Mouse (Mus musculus): ENCODE results near the gene Scn4a. TPM values are rescaled to one million over a fixed set of nuclear protein-coding genes. Genes with fewer than 3 reads are reported as not detected.

Scn4a gene
- polyA plus RNA-seq, 1 experiment = not detected

DNA sequence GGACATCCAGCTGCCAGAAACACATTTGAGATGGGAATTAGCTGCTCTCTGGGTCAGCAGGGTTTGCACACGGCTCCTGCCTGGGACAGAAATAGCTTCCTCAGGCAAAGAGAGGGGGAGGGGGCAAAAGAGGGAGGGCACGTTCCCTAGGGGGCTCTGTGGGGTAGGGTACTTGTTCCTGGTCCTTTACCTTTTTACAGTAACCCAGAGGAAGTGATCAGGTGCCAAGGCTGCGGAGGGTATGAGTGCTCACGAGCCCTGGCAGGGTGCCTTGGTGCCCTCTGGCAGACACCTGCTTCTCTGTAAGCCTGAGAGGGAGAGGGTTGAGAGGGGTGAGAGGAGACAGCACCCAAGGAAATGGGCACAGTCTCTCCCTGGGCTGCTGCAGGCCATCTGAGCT lies 20.6 kb downstream of the Scn4a start:
- TF ChIP-seq GATA1 (IDR thresholded peaks at IDR 0.05; ENCODE audit: low read length) = no peak

DNA sequence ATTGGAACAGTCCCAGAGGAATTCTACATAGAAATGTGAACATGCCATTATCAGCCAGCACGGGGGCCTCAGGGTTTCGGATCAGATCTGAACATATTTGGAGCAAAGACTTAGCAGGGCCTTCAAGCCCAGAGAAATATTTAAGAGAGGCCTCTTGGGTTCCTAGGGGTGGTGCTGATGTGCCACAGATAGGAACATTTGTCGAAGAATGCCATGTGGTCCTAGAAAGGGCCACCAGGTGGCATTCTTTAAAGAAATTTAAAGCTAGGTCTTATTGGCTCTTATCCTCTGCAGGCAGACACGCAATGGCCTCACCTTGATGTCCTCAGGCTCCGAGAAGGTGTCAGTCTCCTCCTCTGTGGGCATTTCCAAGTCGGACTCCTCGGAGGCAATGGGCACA lies 23.4 kb downstream of the Scn4a start:
- no peak for TF ChIP-seq GATA1 (IDR thresholded peaks at IDR 0.05; ENCODE audit: low read length)

DNA sequence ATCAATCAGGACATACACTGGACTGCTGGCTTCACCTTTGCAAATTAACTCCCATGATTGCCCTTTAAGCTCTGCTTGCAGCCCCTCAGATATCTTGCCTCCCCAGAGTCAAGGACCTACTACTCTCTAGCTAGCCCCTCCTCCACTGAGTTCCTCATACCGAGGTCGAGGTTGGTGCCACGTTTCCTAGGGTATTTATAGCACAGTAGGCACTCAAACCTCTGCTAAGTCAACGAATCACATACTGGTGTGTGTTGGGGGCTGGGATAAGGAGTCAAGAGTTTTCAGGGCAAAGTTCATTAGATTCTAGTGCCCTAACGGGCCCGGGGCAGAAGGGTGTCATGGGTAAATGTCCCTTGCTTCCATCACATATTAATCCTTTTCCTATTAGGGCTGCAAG lies 24.0 kb downstream of the Scn4a start:
- TF ChIP-seq GATA1 (IDR thresholded peaks at IDR 0.05; ENCODE audit: low read length) = no peak

DNA sequence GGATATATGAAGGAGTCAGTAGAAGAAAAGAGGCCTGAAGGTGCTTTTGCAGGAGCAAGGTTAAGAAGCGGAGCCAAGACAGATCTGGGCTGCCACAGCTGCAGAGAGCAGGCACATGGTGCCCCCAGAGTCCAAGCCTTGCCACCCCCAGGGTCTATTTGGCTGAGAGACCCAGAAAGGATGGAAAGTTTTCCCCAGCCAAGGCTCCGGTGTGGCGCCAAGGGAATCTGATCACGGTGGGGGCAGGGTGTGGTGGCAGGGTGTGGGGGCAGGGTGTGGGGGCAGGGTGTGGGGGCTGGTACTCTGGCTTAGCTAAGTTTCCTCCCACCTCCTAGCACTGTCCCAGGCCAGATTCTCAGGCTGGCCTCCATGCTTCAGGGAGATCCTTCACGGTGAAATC lies 24.6 kb downstream of the Scn4a start:
- TF ChIP-seq GATA1 (IDR thresholded peaks at IDR 0.05; ENCODE audit: low read length) = no peak

- TF ChIP-seq GATA1 (IDR thresholded peaks at IDR 0.05; ENCODE audit: low read length) = no peak
Measured at GRCm38 (mm10) chr11:106326475-106326874, 26.6 kb downstream of the Scn4a start.

- no peak for TF ChIP-seq GATA1 (IDR thresholded peaks at IDR 0.05; ENCODE audit: low read length)
Measured at GRCm38 (mm10) chr11:106325566-106326206, 27.4 kb downstream of the Scn4a start.

- no peak for TF ChIP-seq GATA1 (IDR thresholded peaks at IDR 0.05; ENCODE audit: low read length)
Measured at GRCm38 (mm10) chr11:106324858-106325257, 28.2 kb downstream of the Scn4a start.

DNA sequence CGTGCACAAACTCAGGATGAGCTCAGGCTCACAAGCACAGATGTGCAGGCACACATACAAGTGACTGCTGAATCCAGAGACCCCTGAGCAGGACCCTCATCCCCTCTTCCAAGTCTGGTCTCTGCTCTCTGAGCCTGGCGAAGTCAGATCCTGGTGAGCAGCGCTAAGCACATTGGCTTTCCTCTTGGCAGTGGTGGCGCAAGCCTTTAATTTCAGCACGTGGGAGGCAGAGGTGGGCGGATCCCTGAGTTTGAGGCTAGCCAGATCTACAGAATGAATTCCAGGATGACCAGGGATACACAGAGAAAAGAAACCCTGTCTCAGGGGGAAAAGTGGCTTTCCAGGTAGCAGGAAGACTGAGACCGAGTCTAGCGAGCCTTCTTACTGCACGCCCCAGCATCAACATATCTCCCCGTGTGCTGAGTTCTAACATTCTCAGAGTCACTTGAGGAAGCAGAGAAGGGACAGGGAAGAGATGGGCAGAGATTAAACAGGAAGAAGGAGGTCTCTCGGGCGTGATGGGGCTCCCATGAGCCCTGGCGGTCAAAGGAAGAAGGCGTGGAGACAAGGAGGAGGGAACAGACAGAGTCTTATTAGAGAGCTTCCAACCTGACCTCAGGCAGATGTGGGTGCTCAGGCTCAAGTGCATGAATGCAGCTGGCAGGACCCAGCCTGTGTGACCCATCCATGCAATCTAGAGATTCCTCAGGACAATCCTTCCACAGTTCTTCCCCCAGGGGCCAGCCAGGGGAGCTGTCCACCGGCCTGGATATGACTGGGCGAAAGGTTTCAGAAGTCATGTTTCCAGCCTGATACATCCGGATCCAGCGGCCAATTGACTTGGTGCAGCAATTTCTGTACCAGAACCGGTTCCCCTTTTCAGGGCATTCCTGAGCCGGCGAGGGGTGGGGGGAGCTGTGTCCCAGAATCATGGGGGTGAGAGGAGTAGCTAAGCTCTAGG lies 34.4 kb downstream of the Scn4a start:
- no peak for TF ChIP-seq GATA1 (IDR thresholded peaks at IDR 0.05; ENCODE audit: low read length)

GRCm38 (mm10) chr11:106317801-106318200 lies 35.3 kb downstream of the Scn4a start:
- no peak for TF ChIP-seq GATA1 (IDR thresholded peaks at IDR 0.05; ENCODE audit: low read length)

DNA sequence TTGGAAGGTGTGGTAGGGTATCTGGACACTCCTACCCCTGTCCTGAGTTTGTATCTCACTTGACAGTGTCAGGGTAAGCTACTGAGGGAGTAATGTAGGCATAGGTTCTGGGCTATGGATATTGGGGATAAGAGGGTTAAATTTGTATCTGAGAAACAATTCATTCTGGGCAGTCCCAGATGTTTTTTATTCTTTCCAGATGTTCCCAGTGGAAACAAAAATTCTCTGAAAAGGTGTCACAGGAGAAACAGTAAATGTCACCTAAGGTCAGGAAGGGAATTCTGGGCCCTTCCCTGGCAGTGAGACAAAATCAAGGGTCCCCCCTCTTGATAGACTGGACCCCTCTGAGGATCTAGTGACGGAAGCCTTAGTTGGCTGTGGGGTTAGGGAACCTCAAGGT lies 36.7 kb downstream of the Scn4a start:
- no peak for TF ChIP-seq GATA1 (IDR thresholded peaks at IDR 0.05; ENCODE audit: low read length)

- no peak for TF ChIP-seq GATA1 (IDR thresholded peaks at IDR 0.05; ENCODE audit: low read length)
Measured at GRCm38 (mm10) chr11:106314333-106314812, 38.7 kb downstream of the Scn4a start, which contains the start of gene Cd79b. Cd79b (minus strand) TSS chr11:106314762.

DNA sequence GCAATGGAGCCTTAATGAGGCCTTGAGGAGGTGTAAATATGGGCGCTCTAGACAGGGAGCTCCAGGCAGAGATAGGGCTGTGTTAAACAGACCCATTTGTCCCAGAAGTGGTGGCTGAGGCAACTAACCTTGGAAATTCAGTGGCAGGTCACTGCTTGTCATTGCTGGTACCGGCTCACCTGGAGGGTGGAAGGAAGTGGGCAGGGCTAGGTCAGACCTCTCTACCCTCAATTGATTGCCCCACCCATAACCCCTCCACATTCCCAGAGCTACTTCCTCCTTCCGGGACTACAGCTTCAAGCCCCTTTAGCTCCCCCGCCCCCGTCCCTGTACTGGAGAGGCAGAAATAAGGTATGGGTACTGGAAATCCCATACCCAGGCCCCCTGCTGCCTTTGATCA lies 39.6 kb downstream of the Scn4a start:
- TF ChIP-seq GATA1 (IDR thresholded peaks at IDR 0.05; ENCODE audit: low read length) = no peak

- no peak for TF ChIP-seq GATA1 (IDR thresholded peaks at IDR 0.05; ENCODE audit: low read length)
Measured at GRCm38 (mm10) chr11:106310123-106310522, 43.0 kb downstream of the Scn4a start.

- TF ChIP-seq GATA1 (IDR thresholded peaks at IDR 0.05; ENCODE audit: low read length) = no peak
Measured at GRCm38 (mm10) chr11:106308162-106308561, 44.9 kb downstream of the Scn4a start.

- no peak for TF ChIP-seq GATA1 (IDR thresholded peaks at IDR 0.05; ENCODE audit: low read length)
Measured at GRCm38 (mm10) chr11:106307432-106307831, 45.7 kb downstream of the Scn4a start.

DNA sequence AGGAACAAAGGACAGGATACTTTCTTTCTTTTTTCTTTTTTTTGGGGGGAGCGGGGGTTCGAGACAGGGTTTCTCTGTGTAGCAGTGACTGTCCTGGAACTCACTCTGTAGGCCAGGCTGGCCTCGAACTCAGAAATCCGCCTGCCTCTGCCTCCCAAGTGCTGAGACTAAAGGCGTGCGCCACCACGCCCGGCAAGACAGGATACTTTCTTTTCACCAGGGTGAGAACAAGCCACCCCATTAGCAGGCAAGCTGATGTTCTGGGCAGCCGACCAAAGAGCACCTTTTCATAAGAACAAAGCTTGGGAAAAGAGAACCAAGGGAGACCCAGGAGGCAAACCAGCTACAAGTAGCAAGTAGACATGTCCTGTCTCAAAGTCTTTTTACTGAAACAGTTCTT lies 46.3 kb downstream of the Scn4a start:
- no peak for TF ChIP-seq GATA1 (IDR thresholded peaks at IDR 0.05; ENCODE audit: low read length)

DNA sequence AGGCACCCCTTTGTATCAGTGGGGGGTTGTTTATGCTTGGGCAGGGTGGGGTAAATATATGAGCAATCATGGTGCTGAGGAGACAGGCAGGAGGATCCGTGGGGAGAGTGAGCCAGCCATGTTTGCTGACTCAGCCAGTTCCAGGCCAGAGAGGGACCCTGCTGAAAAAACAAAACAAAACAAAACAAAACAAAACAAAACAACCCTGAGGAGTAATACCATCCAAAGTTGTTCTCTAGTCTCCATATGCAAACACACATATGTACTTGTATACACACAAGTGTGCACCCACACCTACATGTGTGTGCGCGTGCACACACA lies 47.1 kb downstream of the Scn4a start:
- no peak for TF ChIP-seq GATA1 (IDR thresholded peaks at IDR 0.05; ENCODE audit: low read length)
